Mouse (Mus musculus): ENCODE measurements around the gene Dhtkd1.

DNA sequence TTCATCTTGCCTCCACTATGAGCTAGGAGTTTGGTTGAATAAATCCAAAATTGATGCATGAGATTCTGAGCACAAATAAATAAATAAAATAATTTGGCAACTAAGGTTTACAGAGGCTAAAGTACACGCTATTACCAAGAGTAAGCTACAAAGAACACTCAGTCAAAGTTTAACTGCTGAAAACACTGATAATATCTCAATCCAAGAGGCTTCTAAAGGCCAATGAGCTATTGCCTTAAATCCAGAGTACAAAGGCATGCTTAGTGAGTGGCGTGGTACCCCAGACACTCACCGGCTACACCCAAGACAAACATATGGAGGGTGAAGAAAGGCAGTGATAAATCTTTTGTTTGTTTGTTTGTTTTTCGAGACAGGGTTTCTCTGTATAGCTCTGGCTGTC lies 6.0 kb downstream of the Dhtkd1 start:
- TF ChIP-seq POLR2A (IDR thresholded peaks at IDR 0.05; ENCODE audit: low read depth, low read length) (no peak), CTCF (IDR thresholded peaks at IDR 0.05; ENCODE audit: borderline replicate concordance, insufficient read depth, low read length) (no peak)
